Mouse (Mus musculus): Measurements from ENCODE around the gene Mvb12a. TPM values are rescaled to one million over a fixed set of nuclear protein-coding genes. Genes with fewer than 3 reads are reported as not detected.

The Mvb12a gene
- total and polyA plus RNA-seq, 3 experiments = 27.0 to 51.6 (median 29.7) TPM

- 4% methylated on average over 15 of the region's 15 CpGs for WGBS
- DNase-seq = peak; percentile 55 to 72
- Histone ChIP-seq H3K27ac (no peak overlapping the region), H3K79me2 (replicated peaks; ENCODE audit: control insufficient read depth, insufficient read depth, low read length) (no peaks in the 10 kb centered on the region), H3K27me3 (ENCODE audit: control insufficient read depth, insufficient read depth, low read length) (peaks cover 7% of the 10 kb centered on the region), H3K4me3 (no peak overlapping the region), H3K9ac (ENCODE audit: low read depth, low read length) (no peak overlapping the region), H3K36me3 (ENCODE audit: control insufficient read depth, insufficient read depth, low read length) (no peaks in the 10 kb centered on the region), H3K4me1 (ENCODE audit: control insufficient read depth, insufficient read depth, low read length) (no peaks in the 10 kb centered on the region; the same call in 1 of the 2 replicates)
- peak; percentile 94 for TF ChIP-seq EP300 (IDR thresholded peaks at IDR 0.05; ENCODE audit: insufficient read depth, low read depth, low read length)
- peak; percentile 92 for TF ChIP-seq CTCF (IDR thresholded peaks at IDR 0.05)
- no peak for TF ChIP-seq POLR2A (IDR thresholded peaks at IDR 0.05; ENCODE audit: insufficient read depth, low read depth, low read length)
- intact Hi-C loops (cut with DNase I) = loop anchor here (1.0 kb wide), 3 partner anchors 35 to 99 kb away; no protein-coding TSS in a partner anchor
These were observed 18.7 kb downstream of the Mvb12a start for GRCm38 (mm10) chr8:71561401-71561800.

DNA sequence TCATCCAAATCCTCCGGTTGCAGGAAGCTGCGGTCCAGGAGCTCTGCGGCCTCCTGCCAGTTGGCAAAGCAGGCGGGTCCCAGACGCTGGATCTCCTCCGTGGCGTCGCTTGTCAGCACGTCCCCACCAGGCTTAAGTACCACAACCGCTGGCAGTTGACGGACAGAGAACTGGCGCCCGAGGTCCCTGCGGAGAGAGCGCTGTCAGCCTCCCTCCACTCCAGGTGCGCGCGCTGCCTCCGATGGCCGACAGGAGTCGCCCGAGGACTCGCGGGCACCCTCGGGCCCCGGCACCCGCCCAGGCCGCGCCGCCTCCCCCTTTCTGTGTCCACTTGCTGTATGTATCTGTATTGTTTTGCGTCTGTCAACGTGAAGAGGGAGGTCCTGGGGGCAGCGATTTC is 20.0 kb downstream of the Mvb12a start:
- 0 out of 2 replicates have a peak, but pooled peaks have one; percentile 10 for TF ChIP-seq EP300 (IDR thresholded peaks at IDR 0.05; ENCODE audit: insufficient read depth, low read depth, low read length)
- TF ChIP-seq CTCF (IDR thresholded peaks at IDR 0.05) = no peak; the same call in 1 of the 2 replicates
- peaks cover 2% of the 10 kb centered on the region for H3K4me1 ChIP-seq (ENCODE audit: control insufficient read depth, insufficient read depth, low read length)
- under 1% methylated on average over 33 of the region's 33 CpGs for WGBS
- peak overlapping the region; percentile 55 for H3K9ac ChIP-seq (ENCODE audit: low read depth, low read length)
- intact Hi-C loops (cut with DNase I) = no loop called here
- H3K27me3 ChIP-seq (ENCODE audit: control insufficient read depth, insufficient read depth, low read length) = peaks cover 7% of the 10 kb centered on the region
- H3K36me3 ChIP-seq (ENCODE audit: control insufficient read depth, insufficient read depth, low read length) = no peaks in the 10 kb centered on the region
- peak overlapping the region; percentile 7; the same call in 1 of the 2 replicates for H3K4me3 ChIP-seq
- H3K27ac ChIP-seq = peak overlapping the region; percentile 8; the same call in 1 of the 2 replicates
- DNase-seq = peak; percentile 87 to 91
- no peaks in the 10 kb centered on the region for H3K79me2 ChIP-seq (replicated peaks; ENCODE audit: control insufficient read depth, insufficient read depth, low read length)

DNA sequence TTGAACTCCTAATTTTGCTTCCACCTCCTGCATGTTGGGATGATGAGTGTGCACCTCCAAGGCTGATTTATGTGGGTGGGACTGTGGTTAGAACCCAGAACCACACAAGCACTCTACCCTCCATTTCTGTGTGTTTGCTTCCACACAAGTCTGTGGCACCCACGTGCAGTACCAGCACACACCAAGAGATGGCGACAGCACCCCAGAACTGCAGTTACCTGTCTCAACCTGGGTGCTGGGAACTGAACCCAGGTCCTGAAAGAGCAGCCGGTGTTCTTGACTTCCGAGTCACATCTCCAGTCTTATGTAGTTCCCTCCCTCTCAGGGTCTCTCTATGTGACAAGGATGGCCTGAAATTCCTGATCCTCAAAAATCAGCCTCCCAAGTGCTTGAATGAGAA is 21.3 kb downstream of the Mvb12a start:
- Histone ChIP-seq H3K27me3 (ENCODE audit: control insufficient read depth, insufficient read depth, low read length) (no peaks in the 10 kb centered on the region; the same call in 1 of the 2 replicates), H3K4me3 (no peak overlapping the region), H3K4me1 (ENCODE audit: control insufficient read depth, insufficient read depth, low read length) (peaks cover 2% of the 10 kb centered on the region), H3K27ac (no peak overlapping the region), H3K79me2 (replicated peaks; ENCODE audit: control insufficient read depth, insufficient read depth, low read length) (no peaks in the 10 kb centered on the region), H3K9ac (ENCODE audit: low read depth, low read length) (no peak overlapping the region), H3K36me3 (ENCODE audit: control insufficient read depth, insufficient read depth, low read length) (no peaks in the 10 kb centered on the region)
- intact Hi-C loops (cut with DNase I) = no loop called here
- no peak for DNase-seq
- WGBS = 93% methylated on average over 4 of the region's 4 CpGs
- TF ChIP-seq EP300 (IDR thresholded peaks at IDR 0.05; ENCODE audit: insufficient read depth, low read depth, low read length) = no peak
- TF ChIP-seq CTCF (IDR thresholded peaks at IDR 0.05) = peak; percentile 42
- no peak for TF ChIP-seq POLR2A (IDR thresholded peaks at IDR 0.05; ENCODE audit: insufficient read depth, low read depth, low read length)

DNA sequence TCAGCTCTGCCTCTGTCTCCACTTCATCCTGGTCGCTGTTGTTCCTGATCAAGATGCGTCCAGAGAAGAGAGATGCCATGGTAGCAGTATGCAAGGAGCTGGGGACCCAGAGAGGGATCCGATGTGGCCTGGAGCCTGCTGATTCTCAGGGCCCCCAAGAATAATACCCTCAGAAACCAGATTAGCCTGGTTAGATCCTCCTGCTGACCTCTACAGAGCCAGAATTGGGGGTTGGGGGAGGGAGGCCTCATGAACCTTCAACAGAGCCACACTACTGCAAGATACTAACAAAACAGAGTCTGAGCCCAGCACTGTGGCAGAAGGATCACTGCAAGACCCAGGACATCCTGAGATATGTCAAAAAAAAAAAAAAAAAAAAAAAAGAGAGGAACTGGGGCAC is 23.8 kb downstream of the Mvb12a start, which contains the start of gene Nxnl1:
TSS of gene Nxnl1 (minus strand) at position 101 of the 400 bp plus-strand sequence.
- TF ChIP-seq CTCF (IDR thresholded peaks at IDR 0.05) = no peak
- TF ChIP-seq POLR2A (IDR thresholded peaks at IDR 0.05; ENCODE audit: insufficient read depth, low read depth, low read length) = no peak
- no peak for TF ChIP-seq EP300 (IDR thresholded peaks at IDR 0.05; ENCODE audit: insufficient read depth, low read depth, low read length)
- Histone ChIP-seq H3K4me1 (ENCODE audit: control insufficient read depth, insufficient read depth, low read length) (peaks cover 2% of the 10 kb centered on the region), H3K79me2 (replicated peaks; ENCODE audit: control insufficient read depth, insufficient read depth, low read length) (no peaks in the 10 kb centered on the region; the same call in 1 of the 2 replicates), H3K9ac (ENCODE audit: low read depth, low read length) (no peak within 1 kb of the TSS), H3K27me3 (ENCODE audit: control insufficient read depth, insufficient read depth, low read length) (no peaks in the 10 kb centered on the region; the same call in 1 of the 2 replicates), H3K36me3 (ENCODE audit: control insufficient read depth, insufficient read depth, low read length) (no peaks in the 10 kb centered on the region), H3K4me3 (no peak within 1 kb of the TSS), H3K27ac (peak within 1 kb of the TSS; percentile 96)
- WGBS = 82% methylated on average over 3 of the region's 3 CpGs
- intact Hi-C loops (cut with DNase I) = no loop called here
- DNase-seq = no peak

- intact Hi-C loops (cut with DNase I) = no loop called here
- Histone ChIP-seq H3K9ac (ENCODE audit: low read depth, low read length) (no peak overlapping the region), H3K4me3 (no peak overlapping the region), H3K27me3 (ENCODE audit: control insufficient read depth, insufficient read depth, low read length) (no peaks in the 10 kb centered on the region; the same call in 1 of the 2 replicates), H3K4me1 (ENCODE audit: control insufficient read depth, insufficient read depth, low read length) (peaks cover 2% of the 10 kb centered on the region), H3K79me2 (replicated peaks; ENCODE audit: control insufficient read depth, insufficient read depth, low read length) (no peaks in the 10 kb centered on the region; the same call in 1 of the 2 replicates), H3K36me3 (ENCODE audit: control insufficient read depth, insufficient read depth, low read length) (no peaks in the 10 kb centered on the region), H3K27ac (peak overlapping the region; percentile 96)
- TF ChIP-seq EP300 (IDR thresholded peaks at IDR 0.05; ENCODE audit: insufficient read depth, low read depth, low read length) (no peak), POLR2A (IDR thresholded peaks at IDR 0.05; ENCODE audit: insufficient read depth, low read depth, low read length) (no peak), CTCF (IDR thresholded peaks at IDR 0.05) (no peak)
- no peak for DNase-seq
- WGBS = 45% methylated on average over 7 of the region's 7 CpGs
These were observed 24.9 kb downstream of the Mvb12a start for GRCm38 (mm10) chr8:71567587-71567986.

- TF ChIP-seq CTCF (IDR thresholded peaks at IDR 0.05) = no peak
- TF ChIP-seq POLR2A (IDR thresholded peaks at IDR 0.05; ENCODE audit: insufficient read depth, low read depth, low read length) = no peak; the same call in 1 of the 2 replicates
- TF ChIP-seq EP300 (IDR thresholded peaks at IDR 0.05; ENCODE audit: insufficient read depth, low read depth, low read length) = no peak
- H3K9ac ChIP-seq (ENCODE audit: low read depth, low read length) = peak within 1 kb of the TSS; percentile 67
- peak; percentile 84 to 87 for DNase-seq
- H3K4me1 ChIP-seq (ENCODE audit: control insufficient read depth, insufficient read depth, low read length) = peaks cover 4% of the 10 kb centered on the region
- peak within 1 kb of the TSS; percentile 96 for H3K27ac ChIP-seq
- H3K4me3 ChIP-seq = peak within 1 kb of the TSS; percentile 64
- 18% methylated on average over 13 of the region's 13 CpGs for WGBS
- intact Hi-C loops (cut with DNase I) = no loop called here
- no peaks in the 10 kb centered on the region; the same call in 1 of the 2 replicates for H3K79me2 ChIP-seq (replicated peaks; ENCODE audit: control insufficient read depth, insufficient read depth, low read length)
- no peaks in the 10 kb centered on the region for H3K36me3 ChIP-seq (ENCODE audit: control insufficient read depth, insufficient read depth, low read length)
- no peaks in the 10 kb centered on the region for H3K27me3 ChIP-seq (ENCODE audit: control insufficient read depth, insufficient read depth, low read length)
These were observed 25.7 kb downstream of the Mvb12a start, which contains the start of gene Slc27a1 for GRCm38 (mm10) chr8:71568387-71568937. TSS of gene Slc27a1 (plus strand) at chr8:71568882.

Data from heart, adult 2 months (tissue).